Mouse (Mus musculus) neural tube, embryonic 14.5 days (tissue): ENCODE data around the gene Palld. TPM values are rescaled to one million over a fixed set of nuclear protein-coding genes. Genes with fewer than 3 reads are reported as not detected.

ENCODE experiments used
- ATAC-seq: fragments of 200-750 bp; cut with Nextera tagmentation; 2 replicates; pipeline ENCODE4 v1.8.0; 2017; ENCODE audit warnings: low read depth, mild to moderate bottlenecking, moderate TSS enrichment, moderate library complexity
- H3K27ac ChIP-seq: fragments of 300-500 bp; sonication (generic); 2 replicates; pipeline ENCODE4 v1.5.1; 2014; ENCODE audit warnings: low read depth, mild to moderate bottlenecking, control low read depth, low read length, moderate library complexity, mixed read lengths
- H3K27me3 ChIP-seq: fragments of 300-500 bp; sonication (generic); 2 replicates; pipeline ENCODE4 v1.6.1; 2014; ENCODE audit warnings: low read length; ENCODE audit not compliant: control insufficient read depth, insufficient read depth
- H3K36me3 ChIP-seq: fragments of 300-500 bp; sonication (generic); 2 replicates; pipeline ENCODE4 v1.6.1; 2014; ENCODE audit warnings: low read length, mixed read lengths; ENCODE audit not compliant: control insufficient read depth, insufficient read depth
- H3K4me1 ChIP-seq: fragments of 300-500 bp; sonication (generic); 2 replicates; pipeline ENCODE4 v1.6.1; 2014; ENCODE audit warnings: low read length; ENCODE audit not compliant: control insufficient read depth, insufficient read depth
- H3K4me2 ChIP-seq: fragments of 300-500 bp; sonication (generic); 2 replicates; pipeline ENCODE4 v1.6.1; 2014; ENCODE audit warnings: mild to moderate bottlenecking, low read depth, low read length, control low read depth
- H3K4me3 ChIP-seq: fragments of 300-500 bp; sonication (generic); 2 replicates; pipeline ENCODE4 v1.5.1; 2014; ENCODE audit warnings: low read depth, low read length, control low read depth, mixed read lengths
- H3K9ac ChIP-seq: fragments of 300-500 bp; sonication (generic); replicated peaks from 2 replicates; pipeline ENCODE4 v1.6.1; 2014; ENCODE audit warnings: low read depth, mild to moderate bottlenecking, control low read depth, low read length, mixed read lengths
- H3K9me3 ChIP-seq: fragments of 300-500 bp; sonication (generic); 2 replicates; pipeline ENCODE4 v1.6.1; 2016; ENCODE audit warnings: low read length; ENCODE audit not compliant: control insufficient read depth
- WGBS: fragments of 180-500 bp; shearing (Covaris S2); extraction: QIAGEN DNeasy Blood & Tissue Kit; methylation state at CpG from one replicate; pipeline ENCODE4 v1.1.7; 2014; 5-methylcytosine and 5-hydroxymethylcytosine counted together
- polyA plus RNA-seq: library from polyadenylated mRNA; unstranded; fragments of >200 nt; fragmentation: Nextera tagmentation; extraction: Ambion mirVana; gene quantifications from 2 replicates; pipeline ENCODE4 v1.2.1, GENCODE M21; 2014

Palld gene
- polyA plus RNA-seq, 1 experiment from 2014 or later: 11.1 TPM

- no peaks in the 10 kb centered on the region for H3K9me3 ChIP-seq
- H3K36me3 ChIP-seq: no peaks in the 10 kb centered on the region
- H3K4me3 ChIP-seq: no peak overlapping the region
- WGBS: 46% methylated on average over 8 of the region's 8 CpGs
- H3K27ac ChIP-seq: no peak overlapping the region
- H3K9ac ChIP-seq: no peak overlapping the region
- H3K27me3 ChIP-seq: no peaks in the 10 kb centered on the region
- no peak for ATAC-seq
- H3K4me1 ChIP-seq: 0 out of 2 replicates have a peak, but pooled peaks cover 4% of the 10 kb centered on the region
- H3K4me2 ChIP-seq: no peak overlapping the region
Observed at GRCm38 (mm10) chr8:61516745-61517501, 385.6 kb downstream of the Palld start.

- no peaks in the 10 kb centered on the region for H3K9me3 ChIP-seq
- no peaks in the 10 kb centered on the region for H3K27me3 ChIP-seq
- 0 out of 2 replicates have a peak overlapping the region, but pooled peaks have one; percentile 25 for H3K9ac ChIP-seq
- peak overlapping the region; percentile 34 for H3K4me2 ChIP-seq
- 0 out of 2 replicates have a peak, but pooled peaks cover 4% of the 10 kb centered on the region for H3K4me1 ChIP-seq
- H3K4me3 ChIP-seq: no peak overlapping the region
- 16% methylated on average over 25 of the region's 25 CpGs for WGBS
- peak; percentile 92 for ATAC-seq
- no peaks in the 10 kb centered on the region for H3K36me3 ChIP-seq
- peak overlapping the region; percentile 74 for H3K27ac ChIP-seq
Observed at GRCm38 (mm10) chr8:61515931-61516744, 386.4 kb downstream of the Palld start.

GRCm38 (mm10) chr8:61515110-61515930 lies 387.2 kb downstream of the Palld start:
- peak overlapping the region; percentile 34 for H3K4me2 ChIP-seq
- peak overlapping the region; percentile 25; the same call in 1 of the 2 replicates for H3K9ac ChIP-seq
- H3K27ac ChIP-seq: peak overlapping the region; percentile 74
- no peaks in the 10 kb centered on the region for H3K9me3 ChIP-seq
- WGBS: 34% methylated on average over 24 of the region's 24 CpGs
- peak overlapping the region; percentile 8; the same call in 1 of the 2 replicates for H3K4me3 ChIP-seq
- ATAC-seq: peak; percentile 72
- 0 out of 2 replicates have a peak, but pooled peaks cover 4% of the 10 kb centered on the region for H3K4me1 ChIP-seq
- H3K27me3 ChIP-seq: no peaks in the 10 kb centered on the region
- H3K36me3 ChIP-seq: no peaks in the 10 kb centered on the region

- Histone ChIP-seq H3K4me1 (no peaks in the 10 kb centered on the region), H3K9ac (no peak overlapping the region), H3K4me3 (no peak overlapping the region), H3K36me3 (no peaks in the 10 kb centered on the region), H3K27ac (no peak overlapping the region), H3K27me3 (no peaks in the 10 kb centered on the region), H3K9me3 (no peaks in the 10 kb centered on the region), H3K4me2 (no peak overlapping the region)
- ATAC-seq: no peak
Observed at GRCm38 (mm10) chr8:61502277-61502676, 400.2 kb downstream of the Palld start.

- 90% methylated on average over 3 of the region's 3 CpGs for WGBS
- Histone ChIP-seq H3K9ac (no peak overlapping the region), H3K9me3 (no peaks in the 10 kb centered on the region), H3K27me3 (no peaks in the 10 kb centered on the region), H3K4me2 (no peak overlapping the region), H3K36me3 (no peaks in the 10 kb centered on the region), H3K4me1 (no peaks in the 10 kb centered on the region), H3K4me3 (no peak overlapping the region), H3K27ac (no peak overlapping the region)
- no peak for ATAC-seq
Observed at GRCm38 (mm10) chr8:61500914-61501313, 401.6 kb downstream of the Palld start.

- 64% methylated on average over 4 of the region's 4 CpGs for WGBS
- Histone ChIP-seq H3K4me3 (no peak overlapping the region), H3K4me1 (no peaks in the 10 kb centered on the region), H3K4me2 (no peak overlapping the region), H3K9me3 (no peaks in the 10 kb centered on the region), H3K27ac (no peak overlapping the region), H3K36me3 (no peaks in the 10 kb centered on the region), H3K9ac (no peak overlapping the region), H3K27me3 (no peaks in the 10 kb centered on the region)
- 0 out of 2 replicates have a peak, but pooled peaks have one; percentile 46 for ATAC-seq
Observed at GRCm38 (mm10) chr8:61499035-61499434, 403.5 kb downstream of the Palld start.

- H3K4me1 ChIP-seq: no peaks in the 10 kb centered on the region
- ATAC-seq: no peak
- H3K9ac ChIP-seq: no peak overlapping the region
- H3K27me3 ChIP-seq: no peaks in the 10 kb centered on the region
- no peak overlapping the region for H3K4me3 ChIP-seq
- H3K9me3 ChIP-seq: no peaks in the 10 kb centered on the region
- no peaks in the 10 kb centered on the region for H3K36me3 ChIP-seq
- H3K27ac ChIP-seq: no peak overlapping the region
- H3K4me2 ChIP-seq: no peak overlapping the region
- 89% methylated on average over 4 of the region's 4 CpGs for WGBS
Observed at GRCm38 (mm10) chr8:61497110-61497509, 405.4 kb downstream of the Palld start.

- no peak overlapping the region for H3K27ac ChIP-seq
- ATAC-seq: no peak
- no peaks in the 10 kb centered on the region for H3K9me3 ChIP-seq
- H3K4me1 ChIP-seq: peaks cover 7% of the 10 kb centered on the region
- peak overlapping the region; percentile 68 for H3K4me2 ChIP-seq
- WGBS: 93% methylated on average over 8 of the region's 8 CpGs
- no peaks in the 10 kb centered on the region for H3K27me3 ChIP-seq
- no peak overlapping the region; the same call in 1 of the 2 replicates for H3K9ac ChIP-seq
- no peaks in the 10 kb centered on the region for H3K36me3 ChIP-seq
- peak overlapping the region; percentile 69; the same call in 1 of the 2 replicates for H3K4me3 ChIP-seq
Observed at GRCm38 (mm10) chr8:61488631-61489030, 413.9 kb downstream of the Palld start.
